27 mouse cellular contexts compared by ENCODE assay signal in genomic region chr9:25570011-25570410, GRCm38 (mm10).
DNase-seq lines count a peak whose midpoint lies in the region; ATAC-seq and TF ChIP-seq lines count a peak whose summit lies in the region.
"Had no signal": no experiment of that assay in that cellular context is flagged by ENCODE, and none has a peak within 500 bp of the region (broad histone marks: within the 10 kb centered on the region; RNA-seq: fewer than 3 reads in every experiment).

No protein-coding gene starts in this region.

- no peaks in the 10 kb centered on the region for H3K36me3 ChIP-seq in forebrain, postnatal 0 days (ENCODE audit: insufficient read depth)
- no peaks in the 10 kb centered on the region for H3K36me3 ChIP-seq in forebrain, embryonic 10.5 days (replicated peaks)
- no peaks in the 10 kb centered on the region for H3K36me3 ChIP-seq in intestine, embryonic 15.5 days
- H3K36me3 ChIP-seq in stomach, embryonic 16.5 days (ENCODE audit: control insufficient read depth, insufficient read depth, low read length) = no peaks in the 10 kb centered on the region
- H3K36me3 ChIP-seq: embryonic facial prominence, embryonic 12.5 days; heart, embryonic 12.5 days; hindbrain, embryonic 12.5 days; kidney, embryonic 15.5 days had no signal

- 0 out of 2 replicates have a peak, but pooled peaks have one; percentile 3 for ATAC-seq in forebrain, postnatal 0 days
- ATAC-seq in intestine, embryonic 15.5 days = 0 out of 2 replicates have a peak, but pooled peaks have one; percentile 36
- no peak for ATAC-seq in stomach, embryonic 16.5 days (ENCODE audit: insufficient read depth, low FRiP score)
- no peak for ATAC-seq in megakaryocyte, adult 5-6 weeks (ENCODE audit: poor library complexity, severe bottlenecking)
- ATAC-seq: activated CD4-positive, CD25-positive, alpha-beta regulatory T cell, adult 4 months; forebrain, embryonic 16.5 days had no signal

- no peaks in the 10 kb centered on the region for H3K27me3 ChIP-seq in forebrain, postnatal 0 days (ENCODE audit: insufficient read depth, low read length)
- H3K27me3 ChIP-seq in forebrain, embryonic 10.5 days (ENCODE audit: poor library complexity, severe bottlenecking) = no peaks in the 10 kb centered on the region
- no peaks in the 10 kb centered on the region for H3K27me3 ChIP-seq in intestine, embryonic 15.5 days (replicated peaks)
- H3K27me3 ChIP-seq in stomach, embryonic 16.5 days (ENCODE audit: control insufficient read depth, insufficient read depth, low read length) = no peaks in the 10 kb centered on the region
- H3K27me3 ChIP-seq: CH12.LX; embryonic facial prominence, embryonic 12.5 days; heart, embryonic 12.5 days; hindbrain, embryonic 12.5 days; kidney, embryonic 15.5 days had no signal

- no peaks in the 10 kb centered on the region for H3K9me3 ChIP-seq in forebrain, postnatal 0 days (ENCODE audit: low read length)
- H3K9me3 ChIP-seq in forebrain, embryonic 10.5 days = no peaks in the 10 kb centered on the region
- H3K9me3 ChIP-seq in intestine, embryonic 15.5 days = no peaks in the 10 kb centered on the region
- no peaks in the 10 kb centered on the region for H3K9me3 ChIP-seq in stomach, embryonic 16.5 days (replicated peaks; ENCODE audit: control insufficient read depth, low read length)
- H3K9me3 ChIP-seq: embryonic facial prominence, embryonic 12.5 days; heart, embryonic 12.5 days; hindbrain, embryonic 12.5 days; kidney, embryonic 15.5 days had no signal

- H3K4me2 ChIP-seq in forebrain, postnatal 0 days (ENCODE audit: low read depth) = no peak overlapping the region
- no peak overlapping the region for H3K4me2 ChIP-seq in intestine, embryonic 15.5 days (replicated peaks)
- no peak overlapping the region for H3K4me2 ChIP-seq in stomach, embryonic 16.5 days (ENCODE audit: low read depth, low read length)
- H3K4me2 ChIP-seq: embryonic facial prominence, embryonic 12.5 days; heart, embryonic 12.5 days; hindbrain, embryonic 12.5 days; kidney, embryonic 15.5 days had no signal

- no peak for DNase-seq in forebrain, postnatal 0 days
- DNase-seq in forebrain, embryonic 10.5 days (ENCODE audit: extremely low spot score, low spot score) = no peak
- DNase-seq in layer of hippocampus, adult 2 months (ENCODE audit: low spot score in 2 of 2) = no peak
- no peak for DNase-seq in layer of hippocampus, postnatal 10 days (ENCODE audit: low spot score in 2 of 2)
- no peak for DNase-seq in spleen, postnatal 10 days (ENCODE audit: low spot score in 2 of 2)
- DNase-seq: cerebellum, adult 9-10 months; cerebellum, postnatal 36 days; gastrocnemius, postnatal 10 days; heart, postnatal 36 days; kidney, adult 18-20 months; kidney, postnatal 25 days; layer of hippocampus, postnatal 36 days; left cerebral cortex, postnatal 4 days; midbrain, embryonic 14.5 days; retina, postnatal 1 day; thymus, adult 2 months; thymus, postnatal 36 days had no signal

- H3K4me1 ChIP-seq in forebrain, postnatal 0 days (ENCODE audit: insufficient read depth) = no peaks in the 10 kb centered on the region; the same call in 1 of the 2 replicates
- H3K4me1 ChIP-seq in forebrain, embryonic 10.5 days = peaks cover 34% of the 10 kb centered on the region
- H3K4me1 ChIP-seq in intestine, embryonic 15.5 days (replicated peaks) = no peaks in the 10 kb centered on the region
- H3K4me1 ChIP-seq in stomach, embryonic 16.5 days (ENCODE audit: control insufficient read depth, insufficient read depth, low read length) = peaks cover 14% of the 10 kb centered on the region; the same call in 1 of the 2 replicates
- H3K4me1 ChIP-seq: hindbrain, embryonic 12.5 days had no signal

- H3K4me3 ChIP-seq in forebrain, postnatal 0 days (ENCODE audit: low read depth, low read length) = no peak overlapping the region
- no peak overlapping the region for H3K4me3 ChIP-seq in forebrain, embryonic 10.5 days
- H3K4me3 ChIP-seq in layer of hippocampus, adult 2 months = no peak overlapping the region
- H3K4me3 ChIP-seq in intestine, embryonic 15.5 days (replicated peaks) = no peak overlapping the region
- H3K4me3 ChIP-seq in stomach, embryonic 16.5 days (replicated peaks; ENCODE audit: low read length) = no peak overlapping the region
- H3K4me3 ChIP-seq: embryonic facial prominence, embryonic 12.5 days; heart, embryonic 12.5 days; hindbrain, embryonic 12.5 days; kidney, embryonic 15.5 days had no signal

- 92% methylated on average over 7 of the region's 7 CpGs for WGBS in forebrain, postnatal 0 days
- WGBS in forebrain, embryonic 10.5 days = 96% methylated on average over 7 of the region's 7 CpGs
- 85% methylated on average over 7 of the region's 7 CpGs for WGBS in intestine, embryonic 15.5 days
- 89% methylated on average over 7 of the region's 7 CpGs for WGBS in stomach, embryonic 16.5 days

- H3K9ac ChIP-seq in forebrain, postnatal 0 days = no peak overlapping the region
- H3K9ac ChIP-seq in intestine, embryonic 15.5 days = no peak overlapping the region
- no peak overlapping the region for H3K9ac ChIP-seq in stomach, embryonic 16.5 days (ENCODE audit: low read length)
- H3K9ac ChIP-seq: embryonic facial prominence, embryonic 12.5 days; heart, embryonic 12.5 days; hindbrain, embryonic 12.5 days; kidney, embryonic 15.5 days had no signal

- no peak for TF ChIP-seq CTCF in forebrain, postnatal 0 days (IDR thresholded peaks at IDR 0.05; ENCODE audit: low read depth)
- no peak for TF ChIP-seq CTCF in layer of hippocampus, adult 2 months (conservative IDR thresholded peaks at IDR 0.05)

- no peak overlapping the region for H3K27ac ChIP-seq in forebrain, postnatal 0 days (ENCODE audit: low read depth, low read length)
- H3K27ac ChIP-seq in forebrain, embryonic 10.5 days = no peak overlapping the region
- peak overlapping the region; percentile 60; the same call in 1 of the 2 replicates for H3K27ac ChIP-seq in layer of hippocampus, adult 2 months
- no peak overlapping the region for H3K27ac ChIP-seq in intestine, embryonic 15.5 days
- H3K27ac ChIP-seq in stomach, embryonic 16.5 days (ENCODE audit: low read length) = peak overlapping the region; percentile 13; the same call in 1 of the 2 replicates
- H3K27ac ChIP-seq: hindbrain, embryonic 12.5 days; kidney, embryonic 15.5 days had no signal

Comparison
In these comparisons a context has a peak if more than half of its experiments do, and no peak if none do; other contexts are left out.
1. ATAC-seq: peak in forebrain, postnatal 0 days (single experiment) and intestine, embryonic 15.5 days (single experiment); none in stomach, embryonic 16.5 days (single experiment) and megakaryocyte, adult 5-6 weeks (single experiment).
2. H3K27ac ChIP-seq: peak in layer of hippocampus, adult 2 months (single experiment) and stomach, embryonic 16.5 days (single experiment); none in forebrain, postnatal 0 days (single experiment), forebrain, embryonic 10.5 days (single experiment) and intestine, embryonic 15.5 days (single experiment).